Mouse (Mus musculus) telencephalon, adult 2 months (tissue): Measurements from ENCODE around the gene Adprhl1.

Experiments
- DNase-seq: peaks from one replicate; pipeline ENCODE4 v3.0.0-alpha.2; 2011; ENCODE audit warnings: low read depth, low spot score

Adprhl1 gene

GRCm38 (mm10) chr8:13229802-13230201 lies 24.2 kb downstream of the Adprhl1 start:
- no peak for DNase-seq

- no peak for DNase-seq
Observed at GRCm38 (mm10) chr8:13228923-13229610, 24.9 kb downstream of the Adprhl1 start.

GRCm38 (mm10) chr8:13227184-13227583 lies 26.8 kb downstream of the Adprhl1 start:
- DNase-seq: no peak

GRCm38 (mm10) chr8:13226288-13226687 lies 27.7 kb downstream of the Adprhl1 start:
- peak; percentile 40 for DNase-seq

GRCm38 (mm10) chr8:13224426-13224825 lies 29.5 kb downstream of the Adprhl1 start:
- DNase-seq: no peak

- no peak for DNase-seq
Observed at GRCm38 (mm10) chr8:13218441-13218840, 35.5 kb downstream of the Adprhl1 start.

- no peak for DNase-seq
Observed at GRCm38 (mm10) chr8:13217986-13218385, 36.0 kb downstream of the Adprhl1 start.

- no peak for DNase-seq
Observed at GRCm38 (mm10) chr8:13217093-13217492, 36.9 kb downstream of the Adprhl1 start.

GRCm38 (mm10) chr8:13216386-13216785 lies 37.6 kb downstream of the Adprhl1 start:
- no peak for DNase-seq

GRCm38 (mm10) chr8:13213479-13214268 lies 40.3 kb downstream of the Adprhl1 start:
- peak; percentile 52 for DNase-seq

- no peak for DNase-seq
Observed at GRCm38 (mm10) chr8:13209770-13210169, 44.2 kb downstream of the Adprhl1 start.

GRCm38 (mm10) chr8:13208627-13209355 lies 45.2 kb downstream of the Adprhl1 start:
- no peak for DNase-seq

- DNase-seq: no peak
Observed at GRCm38 (mm10) chr8:13206290-13206689, 47.7 kb downstream of the Adprhl1 start.

GRCm38 (mm10) chr8:13205311-13205710 lies 48.7 kb downstream of the Adprhl1 start:
- DNase-seq: no peak

GRCm38 (mm10) chr8:13204371-13205140 lies 49.4 kb downstream of the Adprhl1 start:
- no peak for DNase-seq

- no peak for DNase-seq
Observed at GRCm38 (mm10) chr8:13203472-13203871, 50.5 kb downstream of the Adprhl1 start.

GRCm38 (mm10) chr8:13202806-13203205 lies 51.2 kb downstream of the Adprhl1 start:
- DNase-seq: no peak

- DNase-seq: no peak
Observed at GRCm38 (mm10) chr8:13202041-13202440, 51.9 kb downstream of the Adprhl1 start.

GRCm38 (mm10) chr8:13201013-13201334 lies 53.0 kb downstream of the Adprhl1 start:
- no peak for DNase-seq

- DNase-seq: no peak
Observed at GRCm38 (mm10) chr8:13200301-13201012, 53.5 kb downstream of the Adprhl1 start, which contains the start of gene Grtp1. TSS of gene Grtp1 (minus strand) at chr8:13200620.
